Mouse (Mus musculus) lung, adult 2 months (tissue): ENCODE results near the gene Iqgap3. TPM values are rescaled to one million over a fixed set of nuclear protein-coding genes. Genes with fewer than 3 reads are reported as not detected.
A peak's percentile ranks its signal among the peaks of the same experiment; 100 is the strongest.

Experiments
- DNase-seq: peaks from one replicate; pipeline ENCODE4 v3.0.0; 2022
- H3K4me1 ChIP-seq: fragments of 200-500 bp; 2 replicates; pipeline ENCODE4 v1.6.1; 2011; ENCODE audit warnings: low read length; ENCODE audit not compliant: control insufficient read depth, insufficient read depth
- H3K4me3 ChIP-seq: fragments of 200-500 bp; replicated peaks from 2 replicates; pipeline ENCODE3; 2011; ENCODE audit warnings: low read depth, mild to moderate bottlenecking, control low read depth, low read length; ENCODE audit errors: extremely low read depth
- CTCF ChIP-seq: fragments of 200-500 bp; IDR thresholded peaks from 2 replicates; pipeline ENCODE4 v1.5.1; 2011; ENCODE audit warnings: mild to moderate bottlenecking, low read length, control low read depth; ENCODE audit not compliant: insufficient read depth
- POLR2A ChIP-seq: fragments of 200-500 bp; IDR thresholded peaks from 2 replicates; pipeline ENCODE4 v1.6.1; 2011; ENCODE audit warnings: low read depth, mild to moderate bottlenecking, control low read depth, low read length, borderline replicate concordance; ENCODE audit errors: extremely low read depth
- WGBS: fragments of 180-500 bp; shearing (Covaris S2); methylation state at CpG from one replicate; pipeline ENCODE4 v1.1.7; 2018; 5-methylcytosine and 5-hydroxymethylcytosine counted together
- polyA plus RNA-seq: library from polyadenylated mRNA; depleted of rRNA; stranded (reverse); fragments of >200 nt; gene quantifications from 2 replicates; pipeline ENCODE4 v1.2.3, GENCODE M21; 2012

Iqgap3 gene
- polyA plus RNA-seq, 1 experiment = 2.5 TPM

- Histone ChIP-seq H3K4me3 (no peak overlapping the region), H3K4me1 (peaks cover 25% of the 10 kb centered on the region)
- no peak for TF ChIP-seq POLR2A
- no peak for TF ChIP-seq CTCF
- 83% methylated on average over 2 of the region's 2 CpGs for WGBS
- no peak for DNase-seq
Observed at GRCm38 (mm10) chr3:88154236-88154635, 72.5 kb downstream of the Iqgap3 start.

GRCm38 (mm10) chr3:88156817-88157216 is 75.0 kb downstream of the Iqgap3 start:
- Histone ChIP-seq H3K4me1 (peaks cover 3% of the 10 kb centered on the region), H3K4me3 (no peak overlapping the region)
- TF ChIP-seq CTCF (no peak), POLR2A (no peak)
- DNase-seq = no peak

GRCm38 (mm10) chr3:88157771-88158597 is 76.2 kb downstream of the Iqgap3 start:
- Histone ChIP-seq H3K4me1 (no peaks in the 10 kb centered on the region; the same call in 1 of the 2 replicates), H3K4me3 (no peak overlapping the region)
- DNase-seq = no peak
- TF ChIP-seq POLR2A = no peak
- TF ChIP-seq CTCF = peak; percentile 48
- 34% methylated on average over 23 of the region's 23 CpGs for WGBS

- TF ChIP-seq POLR2A (no peak), CTCF (no peak)
- Histone ChIP-seq H3K4me3 (no peak overlapping the region), H3K4me1 (no peaks in the 10 kb centered on the region; the same call in 1 of the 2 replicates)
- WGBS = 82% methylated on average over 6 of the region's 6 CpGs
- no peak for DNase-seq
Observed at GRCm38 (mm10) chr3:88158991-88159390, 77.2 kb downstream of the Iqgap3 start.

- no peak overlapping the region for H3K4me3 ChIP-seq
- 70% methylated on average over 6 of the region's 6 CpGs for WGBS
- H3K4me1 ChIP-seq = no peaks in the 10 kb centered on the region
- TF ChIP-seq POLR2A (no peak), CTCF (no peak)
- no peak for DNase-seq
Observed at GRCm38 (mm10) chr3:88160856-88161255, 79.1 kb downstream of the Iqgap3 start.

GRCm38 (mm10) chr3:88162259-88162658 is 80.5 kb downstream of the Iqgap3 start:
- DNase-seq = no peak
- H3K4me1 ChIP-seq = no peaks in the 10 kb centered on the region
- no peak overlapping the region for H3K4me3 ChIP-seq
- no peak for TF ChIP-seq CTCF
- TF ChIP-seq POLR2A = no peak
- WGBS = 43% methylated on average over 8 of the region's 8 CpGs

- no peak for DNase-seq
- 77% methylated on average over 4 of the region's 4 CpGs for WGBS
- TF ChIP-seq POLR2A (no peak), CTCF (no peak)
- Histone ChIP-seq H3K4me1 (no peaks in the 10 kb centered on the region), H3K4me3 (no peak overlapping the region)
Observed at GRCm38 (mm10) chr3:88162811-88163210, 81.0 kb downstream of the Iqgap3 start.

- 88% methylated on average over 3 of the region's 3 CpGs for WGBS
- Histone ChIP-seq H3K4me3 (no peak overlapping the region), H3K4me1 (no peaks in the 10 kb centered on the region)
- DNase-seq = no peak
- no peak for TF ChIP-seq POLR2A
- TF ChIP-seq CTCF = no peak
Observed at GRCm38 (mm10) chr3:88163847-88164246, 82.1 kb downstream of the Iqgap3 start.

GRCm38 (mm10) chr3:88164263-88164662 is 82.5 kb downstream of the Iqgap3 start:
- WGBS = 84% methylated on average over 3 of the region's 3 CpGs
- H3K4me1 ChIP-seq = no peaks in the 10 kb centered on the region
- no peak for TF ChIP-seq POLR2A
- DNase-seq = no peak
- H3K4me3 ChIP-seq = no peak overlapping the region

GRCm38 (mm10) chr3:88166056-88166455 is 84.3 kb downstream of the Iqgap3 start:
- 73% methylated on average over 5 of the region's 5 CpGs for WGBS
- DNase-seq = no peak
- Histone ChIP-seq H3K4me3 (no peak overlapping the region), H3K4me1 (no peaks in the 10 kb centered on the region)
- no peak for TF ChIP-seq CTCF
- TF ChIP-seq POLR2A = no peak
